Mouse (Mus musculus) MN1 (cell line): Measurements from ENCODE around the gene Nlrp6.
"Not testable (repeated sequence)": the region's sequence is repeated elsewhere in the genome, so short reads cannot be mapped to it uniquely, and the experiment has no call there.

Experiments
- DNase-seq: peaks from one replicate; pipeline ENCODE4 v3.0.0-alpha.2; 2016; ENCODE audit warnings: low spot score

Nlrp6 gene

GRCm38 (mm10) chr7:140974940-140975339 lies 54.2 kb downstream of the Nlrp6 start:
- no peak for DNase-seq

GRCm38 (mm10) chr7:140975465-140975864 lies 54.8 kb downstream of the Nlrp6 start:
- DNase-seq: no peak

GRCm38 (mm10) chr7:140976720-140977119 lies 56.0 kb downstream of the Nlrp6 start:
- DNase-seq: not testable (repeated sequence)
